Mouse (Mus musculus) erythroblast, embryonic 14.5 days (primary cell): ENCODE data around the gene Ttll6. TPM values are rescaled to one million over a fixed set of nuclear protein-coding genes. Genes with fewer than 3 reads are reported as not detected.

Source experiments
- H3K27me3 ChIP-seq: 2 replicates; pipeline ENCODE4 v1.6.1; 2012; ENCODE audit warnings: inconsistent platforms; ENCODE audit not compliant: control insufficient read depth
- H3K36me3 ChIP-seq: 2 replicates; pipeline ENCODE4 v1.6.1; 2012; ENCODE audit warnings: mild to moderate bottlenecking, inconsistent platforms; ENCODE audit not compliant: control insufficient read depth
- H3K4me1 ChIP-seq: 2 replicates; pipeline ENCODE4 v1.6.1; 2012; ENCODE audit warnings: inconsistent platforms; ENCODE audit not compliant: control insufficient read depth
- H3K4me3 ChIP-seq: replicated peaks from 2 replicates; pipeline ENCODE3; 2012; ENCODE audit warnings: moderate library complexity, mild to moderate bottlenecking, inconsistent platforms
- H3K9me3 ChIP-seq: 2 replicates; pipeline ENCODE4 v1.6.1; 2012; ENCODE audit warnings: low read length, inconsistent platforms, mixed read lengths; ENCODE audit not compliant: control insufficient read depth
- GATA1 ChIP-seq: IDR thresholded peaks from 2 replicates; pipeline ENCODE4 v1.6.1; 2012; ENCODE audit warnings: low read length, inconsistent platforms, mixed read lengths
- TAL1 ChIP-seq: IDR thresholded peaks from 3 replicates; pipeline ENCODE4 v1.6.1; 2012; ENCODE audit warnings: low read length, inconsistent platforms, mixed read lengths
- polyA plus RNA-seq: library from polyadenylated mRNA; stranded (reverse); fragments of >175 nt; gene quantifications from 2 replicates; pipeline ENCODE4 v1.2.3, GENCODE M21; 2012

Gene Ttll6
- polyA plus RNA-seq, 1 experiment, result not detected

DNA sequence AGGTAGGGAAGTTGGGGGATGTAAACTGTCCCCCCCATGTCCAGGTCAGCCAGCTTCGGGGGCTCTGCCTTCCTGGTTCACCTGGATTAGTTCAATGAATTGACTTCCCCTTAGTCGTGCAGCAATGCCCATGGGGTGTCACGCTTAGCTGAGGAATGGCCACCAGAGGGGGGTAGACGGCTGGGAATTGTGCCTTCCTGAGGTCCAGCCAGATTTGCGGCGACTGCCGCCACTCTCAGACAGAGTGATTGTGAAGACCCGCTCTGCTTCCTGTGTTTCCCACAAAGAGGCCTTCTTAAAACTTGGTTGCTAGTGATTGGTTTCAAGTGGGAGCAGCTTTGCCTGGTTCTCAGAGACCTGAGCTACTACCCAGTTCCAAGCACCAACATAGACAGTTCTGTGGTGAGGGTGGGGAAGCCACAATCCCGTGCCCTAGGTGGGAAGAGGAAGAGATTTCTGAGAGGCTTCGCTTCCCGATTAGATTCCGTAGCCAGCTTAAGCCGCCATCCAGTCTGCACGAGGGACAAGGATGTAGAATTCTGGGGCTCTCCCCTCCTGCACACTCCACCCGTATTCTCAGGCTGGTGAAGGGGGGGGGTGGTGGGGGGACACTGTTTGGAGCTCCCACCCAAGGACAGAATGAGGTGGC lies 12.2 kb downstream of the Ttll6 start:
- Histone ChIP-seq H3K9me3 (no peaks in the 10 kb centered on the region), H3K4me1 (no peaks in the 10 kb centered on the region), H3K27me3 (peaks cover 24% of the 10 kb centered on the region), H3K4me3 (no peak overlapping the region), H3K36me3 (no peaks in the 10 kb centered on the region)
- TF ChIP-seq GATA1 (no peak), TAL1 (no peak)

DNA sequence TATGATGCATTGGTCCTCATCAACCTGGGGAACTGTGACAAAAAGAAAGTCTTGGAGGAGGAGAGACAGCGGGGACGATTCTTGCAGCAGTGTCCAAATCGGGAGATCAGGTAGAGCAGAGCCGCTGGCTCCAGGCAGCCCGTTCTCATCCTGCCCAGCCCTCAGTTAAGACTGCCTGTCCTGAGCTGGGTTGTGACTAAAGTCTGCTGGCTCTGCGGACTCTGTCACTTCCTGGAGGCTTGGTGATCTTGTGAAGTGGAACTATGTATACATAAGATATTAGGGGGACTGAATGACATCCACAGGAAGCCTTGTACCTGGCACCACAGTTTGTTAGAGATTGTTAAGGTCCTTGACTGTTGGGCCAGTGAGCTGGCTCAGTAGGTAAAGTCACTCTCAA lies 13.9 kb downstream of the Ttll6 start:
- Histone ChIP-seq H3K4me3 (no peak overlapping the region), H3K27me3 (peaks cover 29% of the 10 kb centered on the region), H3K9me3 (no peaks in the 10 kb centered on the region), H3K4me1 (no peaks in the 10 kb centered on the region), H3K36me3 (no peaks in the 10 kb centered on the region)
- TF ChIP-seq TAL1 (no peak), GATA1 (no peak)

DNA sequence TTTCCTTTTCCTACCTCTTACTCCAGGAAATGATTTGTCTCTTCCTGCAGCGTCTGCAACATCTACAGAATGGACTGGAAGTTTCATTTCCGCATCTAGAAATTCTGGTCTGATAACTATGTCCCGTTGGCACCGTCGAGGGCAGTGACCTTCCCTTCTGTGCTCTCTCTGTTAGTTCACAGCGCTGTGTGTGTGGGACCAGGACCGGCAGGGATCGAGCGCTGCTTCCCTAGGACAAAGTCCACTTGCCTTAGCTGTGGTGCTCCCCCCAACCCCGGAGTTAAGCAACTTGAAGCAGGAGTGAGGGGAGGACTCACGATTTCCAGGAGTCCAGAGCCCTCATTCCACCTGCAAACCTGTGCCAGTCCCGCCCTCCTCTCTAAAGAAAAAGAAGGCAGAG lies 31.2 kb downstream of the Ttll6 start:
- H3K27me3 ChIP-seq, result peaks cover 39% of the 10 kb centered on the region
- H3K9me3 ChIP-seq, result no peaks in the 10 kb centered on the region
- no peak overlapping the region for H3K4me3 ChIP-seq
- TF ChIP-seq TAL1, result no peak
- no peak for TF ChIP-seq GATA1
- H3K4me1 ChIP-seq, result no peaks in the 10 kb centered on the region
- no peaks in the 10 kb centered on the region for H3K36me3 ChIP-seq

DNA sequence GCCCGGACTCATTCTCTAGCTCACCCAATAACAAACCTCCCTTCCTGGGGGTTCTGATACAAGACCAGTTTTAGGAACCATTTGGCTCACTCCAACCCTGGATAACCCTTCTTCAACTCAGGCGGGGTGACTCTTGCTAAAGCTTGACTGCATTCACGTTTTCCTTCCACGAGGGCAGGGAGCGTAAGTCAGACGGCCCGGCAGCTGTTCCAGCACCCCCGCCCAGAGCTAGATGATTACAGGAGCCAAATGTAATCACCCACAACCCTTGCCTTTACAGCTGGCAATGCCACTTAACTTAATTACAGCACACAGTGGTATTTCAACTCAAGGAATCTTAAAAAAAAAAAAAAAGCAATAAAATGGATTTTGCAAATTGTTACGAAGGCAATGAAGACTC lies 34.5 kb downstream of the Ttll6 start:
- no peaks in the 10 kb centered on the region for H3K4me1 ChIP-seq
- H3K27me3 ChIP-seq, result peaks cover 73% of the 10 kb centered on the region
- no peaks in the 10 kb centered on the region; the same call in 1 of the 2 replicates for H3K9me3 ChIP-seq
- no peak for TF ChIP-seq GATA1
- TF ChIP-seq TAL1, result no peak
- no peak overlapping the region for H3K4me3 ChIP-seq
- no peaks in the 10 kb centered on the region for H3K36me3 ChIP-seq

DNA sequence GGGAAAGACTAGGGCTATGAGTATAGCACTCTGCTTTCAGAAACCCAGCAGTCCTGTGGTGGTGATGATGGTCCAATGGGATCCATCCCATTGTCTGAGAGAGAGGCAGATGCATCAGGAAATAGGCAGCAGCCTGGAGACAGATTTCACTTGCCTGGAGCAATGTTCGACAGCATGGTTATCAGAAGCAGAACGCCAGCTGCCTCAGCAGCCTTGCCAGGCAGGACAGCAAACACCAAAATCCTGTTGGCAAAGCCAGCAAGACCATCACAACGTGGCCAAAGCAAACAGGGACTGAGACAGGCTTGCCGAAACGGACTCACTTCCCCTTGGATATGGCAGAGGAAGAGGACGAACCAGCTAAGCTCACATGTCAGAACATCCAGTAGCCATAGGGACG lies 35.4 kb downstream of the Ttll6 start:
- H3K4me3 ChIP-seq, result no peak overlapping the region
- no peaks in the 10 kb centered on the region for H3K36me3 ChIP-seq
- no peaks in the 10 kb centered on the region for H3K4me1 ChIP-seq
- H3K9me3 ChIP-seq, result no peaks in the 10 kb centered on the region; the same call in 1 of the 2 replicates
- no peak for TF ChIP-seq GATA1
- TF ChIP-seq TAL1, result no peak
- H3K27me3 ChIP-seq, result peaks cover 82% of the 10 kb centered on the region

DNA sequence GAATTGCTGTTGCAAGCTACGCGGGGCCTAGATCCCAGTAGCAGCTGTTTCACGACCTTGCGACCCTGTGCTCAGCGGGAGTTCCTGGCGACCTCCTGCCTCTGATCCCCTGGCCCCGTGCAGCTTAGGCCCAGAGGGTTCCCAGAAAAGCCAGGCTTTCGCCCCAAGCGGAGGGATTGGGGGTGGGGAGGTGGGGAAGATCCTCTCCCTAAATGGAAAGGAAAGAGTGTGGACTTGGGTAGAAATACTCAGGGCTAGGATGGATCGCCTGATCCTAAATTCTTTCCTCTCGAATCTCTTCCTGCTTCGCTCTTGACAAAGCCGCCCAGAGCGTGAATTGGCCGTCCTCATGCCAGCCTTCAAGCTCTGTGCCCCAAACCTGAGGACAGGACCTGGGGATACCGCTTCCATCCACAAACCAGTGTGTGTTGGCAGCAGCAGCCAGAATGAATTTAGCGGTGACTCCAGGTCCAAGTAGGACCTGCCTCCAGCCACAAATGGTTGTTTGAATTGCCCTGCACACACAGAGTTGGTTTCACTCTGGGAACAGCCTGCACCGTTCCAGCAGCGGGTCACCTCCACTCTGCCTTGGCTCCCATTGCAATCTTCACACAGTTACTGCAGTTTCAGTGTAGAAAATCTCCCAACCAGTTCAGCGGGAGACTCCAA lies 37.3 kb downstream of the Ttll6 start:
- no peak for TF ChIP-seq GATA1
- no peak for TF ChIP-seq TAL1
- H3K4me1 ChIP-seq, result no peaks in the 10 kb centered on the region

DNA sequence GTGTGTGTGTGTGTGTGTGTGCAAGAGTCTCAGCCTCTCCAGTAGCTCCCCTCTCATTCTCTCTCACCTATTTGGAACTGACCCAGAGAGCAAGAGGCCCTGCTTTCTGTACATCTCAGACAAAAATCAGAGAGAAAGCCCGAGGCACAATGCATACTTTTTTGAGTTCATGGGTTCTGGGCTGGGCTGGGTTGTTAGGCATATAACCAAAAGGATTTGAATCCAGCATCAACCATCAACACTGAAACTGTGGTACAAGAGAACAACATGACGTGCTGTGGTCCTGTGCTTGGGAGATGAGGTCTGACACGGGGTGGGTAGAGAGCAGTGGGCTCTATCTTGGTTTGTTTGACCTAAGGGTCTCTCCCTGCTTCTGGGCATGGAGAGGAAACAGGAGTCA lies 38.0 kb downstream of the Ttll6 start:
- no peaks in the 10 kb centered on the region for H3K4me1 ChIP-seq
- peaks cover 99% of the 10 kb centered on the region for H3K27me3 ChIP-seq
- no peak overlapping the region for H3K4me3 ChIP-seq
- no peaks in the 10 kb centered on the region; the same call in 1 of the 2 replicates for H3K9me3 ChIP-seq
- H3K36me3 ChIP-seq, result no peaks in the 10 kb centered on the region
- TF ChIP-seq GATA1, result no peak
- TF ChIP-seq TAL1, result no peak

More for the DNA sequence above, 37.3 kb downstream of the Ttll6 start:
- H3K4me3 ChIP-seq, result no peak overlapping the region
- peaks cover 93% of the 10 kb centered on the region for H3K27me3 ChIP-seq
- no peaks in the 10 kb centered on the region; the same call in 1 of the 2 replicates for H3K9me3 ChIP-seq
- no peaks in the 10 kb centered on the region for H3K36me3 ChIP-seq

DNA sequence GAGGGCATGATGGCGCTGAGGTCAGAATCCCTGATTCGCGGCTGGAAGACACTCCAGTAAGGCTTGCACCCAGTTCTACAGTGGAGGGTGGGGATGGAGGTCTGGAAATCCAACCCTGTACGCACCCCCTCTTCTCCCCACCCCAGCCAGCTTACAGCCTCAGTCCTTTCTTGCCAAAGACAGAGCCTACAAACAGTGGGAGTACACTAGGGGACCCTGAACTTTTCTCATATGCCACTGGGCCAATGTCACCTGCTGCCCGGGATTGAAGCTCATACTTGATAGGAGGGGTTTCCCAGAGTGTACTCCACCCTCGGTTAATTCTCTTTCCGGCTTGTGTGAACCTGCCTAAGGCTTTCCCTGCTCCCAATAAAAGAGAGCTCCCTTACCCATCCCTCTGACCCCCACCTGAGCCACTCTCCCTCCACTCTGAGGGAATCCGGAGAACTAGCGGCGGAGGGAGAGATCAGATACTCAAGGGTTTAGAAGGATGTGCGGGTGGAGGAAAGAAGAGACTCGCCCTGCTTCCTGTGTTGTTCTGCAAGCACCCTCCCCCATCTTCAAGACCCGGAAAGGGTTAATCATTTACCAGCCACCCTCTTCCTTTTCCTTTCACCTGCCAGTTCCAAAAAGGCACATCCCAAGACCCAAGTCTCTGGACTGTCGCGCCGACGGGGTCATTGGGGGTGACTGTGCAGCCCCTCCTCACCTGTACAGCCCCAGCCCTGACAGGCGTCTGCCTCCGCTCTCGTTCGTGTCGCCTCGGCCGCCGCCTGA lies 39.1 kb downstream of the Ttll6 start:
- Histone ChIP-seq H3K27me3 (peaks cover 99% of the 10 kb centered on the region), H3K4me3 (no peak overlapping the region), H3K4me1 (no peaks in the 10 kb centered on the region), H3K36me3 (no peaks in the 10 kb centered on the region), H3K9me3 (no peaks in the 10 kb centered on the region; the same call in 1 of the 2 replicates)
- TF ChIP-seq TAL1, result no peak
- no peak for TF ChIP-seq GATA1

DNA sequence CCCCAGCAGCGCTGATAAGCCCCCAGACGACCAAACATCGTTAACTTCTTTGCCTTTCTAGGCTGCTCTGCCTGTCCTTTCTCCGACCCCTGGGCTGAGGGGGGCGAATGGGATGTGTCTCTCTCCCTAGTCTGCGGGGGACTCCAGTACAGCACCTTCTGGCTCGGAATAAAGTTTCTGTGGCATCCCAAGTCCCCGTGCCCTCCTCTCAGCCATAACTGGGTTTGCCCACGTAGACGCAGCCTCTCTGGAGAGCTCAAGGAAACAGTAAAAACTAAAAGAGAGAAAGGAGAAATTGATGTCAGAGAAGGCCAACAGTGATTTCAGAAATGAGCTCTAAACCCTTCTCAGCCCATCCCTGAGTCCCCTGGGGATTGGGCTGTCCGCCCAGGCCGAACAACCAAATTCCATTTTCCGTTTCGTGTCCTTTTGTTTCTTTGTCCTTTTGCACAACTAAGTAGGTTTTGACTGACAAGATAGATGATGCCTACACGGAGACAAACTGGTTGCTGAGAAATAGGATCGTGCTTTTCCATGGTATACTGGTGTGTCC lies 39.8 kb downstream of the Ttll6 start:
- no peak for TF ChIP-seq GATA1
- no peak for TF ChIP-seq TAL1
- H3K9me3 ChIP-seq, result no peaks in the 10 kb centered on the region; the same call in 1 of the 2 replicates
- H3K27me3 ChIP-seq, result peaks cover 100% of the 10 kb centered on the region

More for the DNA sequence above, 39.8 kb downstream of the Ttll6 start:
- no peaks in the 10 kb centered on the region for H3K4me1 ChIP-seq
- H3K36me3 ChIP-seq, result no peaks in the 10 kb centered on the region
- no peak overlapping the region for H3K4me3 ChIP-seq
